Comparison of ENCODE assay signal across 8 mouse cellular contexts in the genomic region with DNA sequence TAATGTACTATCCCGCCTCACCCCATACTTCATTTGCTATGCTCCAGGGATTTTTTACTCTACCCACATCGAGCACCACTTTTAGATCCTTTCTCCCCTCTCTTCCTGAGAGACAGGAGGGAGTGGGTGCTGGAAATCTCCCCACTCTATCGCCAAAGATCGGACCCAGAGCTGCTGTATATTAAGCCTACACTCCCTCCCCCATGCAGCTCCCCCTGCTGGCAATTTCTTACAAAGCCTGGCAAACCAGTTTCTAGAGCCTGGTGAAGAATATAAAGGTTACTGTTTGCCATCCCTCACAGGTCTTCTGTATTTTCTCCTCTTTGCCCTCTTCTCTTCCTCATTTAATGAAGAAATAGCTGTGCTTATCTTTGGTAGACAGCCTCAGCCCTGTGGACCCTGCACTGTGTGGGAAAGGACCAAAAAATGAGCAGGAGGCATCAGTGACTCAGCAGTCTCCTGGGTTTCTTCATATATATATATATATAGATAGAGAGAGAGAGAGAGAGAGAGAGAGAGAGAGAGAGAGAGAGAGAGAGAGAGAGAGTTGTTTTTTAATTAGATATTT. TPM values are rescaled to one million over a fixed set of nuclear protein-coding genes. Genes with fewer than 3 reads are reported as not detected.
DNase-seq lines count a peak whose midpoint lies in the region; ATAC-seq lines count a peak whose summit lies in the region.

No protein-coding gene starts in this region.

- ATAC-seq in cerebellum, adult (ENCODE audit: insufficient number of reproducible peaks, low FRiP score, low TSS enrichment) = peak; percentile 31; the same call in 1 of the 2 replicates

- intact Hi-C loops in left cerebral cortex, postnatal 14 days (cut with DNase I) = no loop called here

- no peak for DNase-seq in cerebellum, postnatal 4 days (ENCODE audit: low spot score in 2 of 2)
- peak; percentile 47 to 53 for DNase-seq in kidney, postnatal 4 days
- no peak for DNase-seq in kidney, adult 8-10 months
- DNase-seq in ZHBTc4 (ENCODE audit: low read depth, low spot score) = peak; percentile 55
- DNase-seq in left cerebral cortex, postnatal 14 days (ENCODE audit: low spot score in 2 of 2) = peak; percentile 26 to 29
- peak; percentile 12 for DNase-seq in right cerebral cortex, postnatal 25 days
- DNase-seq in ovary, postnatal 14 days (ENCODE audit: low spot score) = no peak

RNA-seq across cellular contexts. Expression of a gene that starts 22.2 kb away (rescaled TPM):
- total RNA-seq in left cerebral cortex, postnatal 14 days (2021) = 1 to 10 TPM; 5.2 to 6.2 TPM

RNA-seq across cellular contexts. Expression of a gene that starts 36.8 kb away (rescaled TPM):
- 1 to 10 TPM; 1.0 to 1.1 TPM for total RNA-seq in left cerebral cortex, postnatal 14 days (2021)

RNA-seq across cellular contexts. Expression of a gene that starts 59.9 kb away (rescaled TPM):
- 1 to 10 TPM; 6.2 to 8.1 TPM for total RNA-seq in left cerebral cortex, postnatal 14 days (2021)

Comparison
In these comparisons a context has a peak if more than half of its experiments do, and no peak if none do; other contexts are left out.
1. DNase-seq: peak in kidney, postnatal 4 days (2 of 2), ZHBTc4 (single experiment), left cerebral cortex, postnatal 14 days (2 of 2) and right cerebral cortex, postnatal 25 days (single experiment); none in cerebellum, postnatal 4 days (0 of 2), kidney, adult 8-10 months (0 of 2) and ovary, postnatal 14 days (single experiment).